Mouse (Mus musculus): Measurements from ENCODE around the gene Paxx.

Gene Paxx

GRCm38 (mm10) chr2:25460551-25461309 is at the start of gene Paxx:
Paxx (minus strand) TSS chr2:25461094.
- in situ Hi-C loops (cut with MboI; ENCODE audit: low sequenced_read_pairs), result no loop called here

DNA sequence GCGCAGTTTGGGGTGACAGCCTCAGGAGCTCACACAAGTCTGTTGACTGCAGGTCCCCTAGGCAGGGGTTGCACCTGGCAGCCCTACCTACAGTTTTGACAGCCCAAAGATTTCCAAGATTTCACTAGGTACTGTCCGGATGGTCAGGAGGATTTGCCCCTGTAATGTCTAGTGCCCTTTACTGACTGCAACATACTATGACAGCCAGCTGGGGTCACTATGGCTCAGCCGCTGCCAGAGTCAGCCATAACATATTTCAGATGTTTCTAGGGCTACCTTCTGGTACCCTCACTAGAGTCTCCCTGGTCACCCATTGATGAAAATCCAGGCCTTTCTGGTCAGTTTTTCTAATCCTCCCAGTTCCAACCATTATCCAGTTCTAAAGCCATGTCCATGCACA is 49.0 kb upstream of the Paxx start:
- in situ Hi-C loops (cut with MboI; ENCODE audit: low sequenced_read_pairs), result no loop called here

- in situ Hi-C loops (cut with MboI; ENCODE audit: low sequenced_read_pairs), result no loop called here
These were observed 46.1 kb upstream of the Paxx start for GRCm38 (mm10) chr2:25506964-25507363.

DNA sequence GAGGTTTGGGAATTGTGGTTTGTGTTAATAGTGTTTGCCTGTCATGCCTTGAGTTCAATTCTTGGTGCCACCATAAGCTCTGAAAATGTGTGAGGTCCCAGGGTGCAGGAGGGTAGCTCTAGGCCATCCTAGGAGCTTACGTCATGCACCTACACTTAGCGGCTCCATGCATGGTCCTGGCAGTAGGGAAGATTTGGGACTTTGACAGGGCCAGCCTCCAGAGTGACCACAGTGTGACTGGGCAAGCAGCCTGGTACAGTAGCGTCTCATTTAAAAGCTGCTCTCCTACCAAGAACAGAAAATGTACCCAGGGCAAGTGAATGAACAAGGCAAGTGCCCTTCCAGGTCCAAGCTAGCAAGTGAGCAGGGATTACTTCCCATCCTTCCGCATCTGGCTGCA is 45.0 kb upstream of the Paxx start:
- in situ Hi-C loops (cut with MboI; ENCODE audit: low sequenced_read_pairs), result no loop called here

DNA sequence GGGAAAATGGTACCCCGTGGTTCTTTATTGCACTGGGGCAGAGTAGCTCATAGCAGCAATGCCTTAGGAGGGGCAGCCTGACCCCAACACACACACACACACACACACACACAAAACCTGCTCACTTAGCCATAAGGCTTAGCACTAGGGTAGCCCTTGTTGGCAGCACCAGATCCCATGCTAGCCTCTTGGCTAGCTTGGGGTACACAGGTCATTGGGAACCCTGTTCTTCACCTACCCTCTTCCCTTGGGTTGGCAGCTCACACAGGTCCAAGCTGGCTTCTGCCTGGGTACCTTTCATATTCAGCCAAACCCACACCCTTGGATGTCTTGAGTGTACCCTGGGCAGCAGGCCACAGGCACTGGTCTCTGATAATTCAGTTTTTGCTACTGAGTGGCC is 44.1 kb upstream of the Paxx start:
- in situ Hi-C loops (cut with MboI; ENCODE audit: low sequenced_read_pairs), result no loop called here

DNA sequence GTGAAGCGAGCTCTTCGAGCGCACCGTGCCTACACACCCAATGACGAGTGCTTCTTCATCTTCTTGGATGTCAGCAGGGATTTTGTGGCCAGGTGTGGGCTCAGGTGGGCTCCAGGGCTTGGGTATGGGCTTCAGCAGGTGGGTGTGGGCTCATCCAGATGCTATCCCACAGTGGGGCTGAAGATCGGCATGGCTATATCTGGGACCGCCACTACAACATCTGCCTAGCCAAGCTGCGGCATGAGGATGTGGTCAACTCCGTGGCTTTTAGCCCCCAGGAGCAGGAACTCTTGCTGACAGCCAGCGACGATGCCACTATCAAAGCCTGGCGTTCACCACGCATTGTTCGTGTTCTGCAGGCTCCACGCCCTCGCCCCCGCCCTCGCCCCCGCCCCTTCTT is 43.6 kb upstream of the Paxx start:
- in situ Hi-C loops (cut with MboI; ENCODE audit: low sequenced_read_pairs), result no loop called here

DNA sequence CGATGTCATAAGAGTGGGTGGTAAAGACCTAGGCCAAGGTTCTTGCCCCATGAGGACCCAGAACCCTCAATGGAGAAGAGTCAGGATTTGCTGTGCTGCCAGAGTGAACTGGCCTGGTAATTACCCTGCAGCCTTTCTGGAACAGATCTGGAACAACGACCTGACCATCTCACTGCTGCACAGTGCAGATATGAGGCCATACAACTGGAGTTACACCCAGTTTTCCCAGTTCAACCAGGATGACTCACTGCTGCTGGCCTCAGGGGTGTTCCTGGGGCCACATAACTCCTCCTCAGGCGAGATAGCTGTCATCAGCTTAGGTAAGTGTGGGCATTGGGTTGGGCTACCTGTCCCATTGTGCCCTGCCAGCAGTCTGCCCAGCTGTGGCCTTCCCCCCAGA is 41.8 kb upstream of the Paxx start:
- in situ Hi-C loops (cut with MboI; ENCODE audit: low sequenced_read_pairs), result no loop called here

GRCm38 (mm10) chr2:25501593-25502486 is 40.9 kb upstream of the Paxx start, which contains the start of gene C8g:
C8g (minus strand) TSS chr2:25501719.
- in situ Hi-C loops (cut with MboI; ENCODE audit: low sequenced_read_pairs), result no loop called here

DNA sequence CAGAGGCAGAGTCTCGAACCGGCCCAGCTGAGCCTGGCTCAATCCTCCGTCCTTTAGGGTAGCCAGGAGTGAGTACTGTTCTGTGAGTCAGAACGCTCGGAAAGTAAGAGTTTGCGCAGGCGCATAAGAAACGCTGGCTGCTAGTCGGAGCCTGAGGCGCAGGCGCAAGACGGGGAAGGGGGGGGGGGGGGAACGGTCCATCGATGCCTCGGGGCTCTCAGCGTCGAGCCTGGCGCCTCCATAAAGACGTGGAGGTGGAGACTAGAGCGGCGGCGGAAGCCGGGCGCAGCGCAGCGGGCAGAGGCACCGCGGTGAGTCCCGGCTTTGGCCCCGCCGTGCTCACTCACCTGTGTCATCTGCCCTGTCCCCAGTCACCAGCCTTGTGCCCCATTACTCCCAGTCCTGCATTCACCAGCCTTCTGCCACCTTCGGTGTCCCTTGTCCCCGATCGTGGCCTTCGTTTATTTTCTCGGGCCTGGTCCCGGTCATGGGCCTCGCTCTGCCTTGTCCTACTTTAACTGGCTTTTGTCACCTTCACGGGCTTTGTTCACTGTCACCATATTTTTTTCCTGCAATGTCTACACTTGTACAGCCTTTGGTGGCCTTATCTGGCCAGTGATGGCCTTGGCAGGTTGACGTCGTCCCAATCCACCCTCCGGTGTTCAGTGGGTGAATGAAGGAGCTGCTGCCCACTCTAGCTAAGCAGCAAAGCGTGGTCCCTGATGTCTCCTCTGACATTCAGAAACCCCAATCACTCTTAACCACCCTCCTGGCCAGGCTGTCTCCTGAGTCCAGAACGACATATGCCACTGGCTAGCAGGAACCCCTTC is 39.9 kb upstream of the Paxx start, which contains the start of gene Fbxw5:
TSS of gene Fbxw5 (plus strand) at position 175 of the 830 bp plus-strand sequence.
- in situ Hi-C loops (cut with MboI; ENCODE audit: low sequenced_read_pairs), result no loop called here

GRCm38 (mm10) chr2:25500071-25500575 is 39.2 kb upstream of the Paxx start:
- in situ Hi-C loops (cut with MboI; ENCODE audit: low sequenced_read_pairs), result no loop called here

GRCm38 (mm10) chr2:25498622-25499478 is 38.0 kb upstream of the Paxx start:
- in situ Hi-C loops (cut with MboI; ENCODE audit: low sequenced_read_pairs), result no loop called here

DNA sequence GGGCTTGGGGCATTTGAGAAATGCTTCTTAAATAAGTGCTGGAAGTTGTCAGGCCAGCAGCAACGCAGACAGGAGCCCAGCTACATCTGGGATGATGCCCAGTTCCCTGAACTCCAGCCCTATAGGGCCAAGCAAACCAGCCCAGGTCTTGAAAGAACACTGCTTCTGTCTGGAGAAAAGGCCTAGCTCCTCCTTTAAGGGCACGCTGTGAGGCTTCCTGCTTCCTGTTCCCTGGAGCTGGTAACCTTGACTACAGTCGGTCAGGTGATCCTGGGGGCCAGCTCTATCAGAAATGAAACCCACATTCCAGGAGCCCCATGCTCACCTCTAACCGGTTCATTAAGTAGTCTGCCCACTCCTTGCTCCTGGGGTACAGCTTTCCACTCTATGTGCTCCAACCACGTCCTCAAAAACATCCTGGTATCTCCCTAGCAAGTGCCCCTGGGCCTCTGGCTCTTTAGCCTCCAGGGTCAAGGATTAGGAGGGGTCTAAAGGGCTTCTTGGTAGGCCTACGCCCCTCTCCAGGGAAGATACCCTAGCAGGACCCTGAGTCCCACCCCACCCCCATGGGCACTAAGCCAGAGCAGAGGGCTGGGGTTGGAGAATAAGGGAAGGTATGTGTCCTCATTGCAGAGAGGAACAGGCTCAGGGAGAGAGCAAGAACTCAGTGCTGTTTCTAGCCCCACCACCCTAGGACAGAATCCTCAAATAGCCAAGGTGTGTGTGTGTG is 37.1 kb upstream of the Paxx start:
- in situ Hi-C loops (cut with MboI; ENCODE audit: low sequenced_read_pairs), result no loop called here

- in situ Hi-C loops (cut with MboI; ENCODE audit: low sequenced_read_pairs), result no loop called here
These were observed 35.6 kb upstream of the Paxx start for GRCm38 (mm10) chr2:25496462-25496861.

- in situ Hi-C loops (cut with MboI; ENCODE audit: low sequenced_read_pairs), result no loop called here
These were observed 32.6 kb upstream of the Paxx start, which contains the start of gene Lcn12 for GRCm38 (mm10) chr2:25493476-25493961. Lcn12 (minus strand) TSS chr2:25493911.

GRCm38 (mm10) chr2:25492988-25493387 is 32.1 kb upstream of the Paxx start:
- in situ Hi-C loops (cut with MboI; ENCODE audit: low sequenced_read_pairs), result no loop called here

- in situ Hi-C loops (cut with MboI; ENCODE audit: low sequenced_read_pairs), result no loop called here
These were observed 27.8 kb upstream of the Paxx start for GRCm38 (mm10) chr2:25488671-25489068.

- in situ Hi-C loops (cut with MboI; ENCODE audit: low sequenced_read_pairs), result no loop called here
These were observed 27.2 kb upstream of the Paxx start for GRCm38 (mm10) chr2:25487965-25488670.

GRCm38 (mm10) chr2:25484901-25485647 is 24.2 kb upstream of the Paxx start:
- in situ Hi-C loops (cut with MboI; ENCODE audit: low sequenced_read_pairs), result no loop called here
